Mouse (Mus musculus) bone marrow macrophage, adult 2 months (primary cell): ENCODE data around the gene Cyp1b1.

Source experiments
- CTCF ChIP-seq: IDR thresholded peaks from 2 replicates; pipeline ENCODE4 v1.5.1; 2012; ENCODE audit warnings: low read depth, mild to moderate bottlenecking, low read length, moderate library complexity
- POLR2A ChIP-seq: IDR thresholded peaks from 2 replicates; pipeline ENCODE4 v1.6.1; 2012; ENCODE audit warnings: mild to moderate bottlenecking, low read depth, low read length, borderline replicate concordance

GRCm38 (mm10) chr17:79749647-79750046, 34.8 kb upstream of the Cyp1b1 start:
- TF ChIP-seq CTCF (no peak), POLR2A (no peak)
